ENCODE assay signal across 8 mouse cellular contexts in the genomic region with DNA sequence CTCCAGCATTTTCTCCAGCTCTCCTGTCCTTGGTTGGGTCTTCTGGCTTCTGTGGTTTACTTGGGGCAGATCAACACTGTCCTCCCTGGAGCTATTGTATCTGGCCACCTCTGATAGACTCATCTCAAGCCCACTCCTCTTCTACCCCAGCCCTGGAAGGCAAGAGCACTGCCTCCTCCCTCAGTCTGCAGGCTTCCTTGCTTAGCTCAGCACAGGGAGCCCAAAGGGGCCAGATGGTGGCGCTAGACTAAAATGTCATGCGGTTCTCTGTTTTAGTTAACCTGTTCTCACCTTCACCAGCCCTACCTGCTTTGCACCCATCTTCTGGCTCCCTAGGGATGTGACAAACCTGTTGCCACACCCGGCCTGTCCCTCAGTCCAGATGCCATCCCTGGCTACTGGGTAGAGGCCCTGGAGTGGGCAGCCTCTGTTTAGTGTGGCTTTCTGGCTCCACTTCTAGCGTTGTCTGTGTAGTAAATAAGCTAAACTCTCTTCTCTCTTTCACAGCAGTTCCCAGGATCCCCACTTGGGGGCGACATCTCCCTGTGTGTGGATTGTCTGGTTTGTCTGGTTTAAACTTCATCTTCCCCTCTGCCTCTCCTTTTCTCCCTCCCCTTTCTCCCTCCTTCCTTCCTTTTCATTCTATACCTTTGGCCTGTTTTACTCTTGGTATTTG. TPM values are rescaled to one million over a fixed set of nuclear protein-coding genes. Genes with fewer than 3 reads are reported as not detected.
DNase-seq lines count a peak whose midpoint lies in the region; ATAC-seq and TF ChIP-seq lines count a peak whose summit lies in the region.

No protein-coding gene starts in this region.

- no peaks in the 10 kb centered on the region for H3K27me3 ChIP-seq in C2C12 (ENCODE audit: control insufficient read depth, insufficient read depth, insufficient read length)

- H3K4me3 ChIP-seq in C2C12 (ENCODE audit: insufficient read depth, poor library complexity, severe bottlenecking), result no peak overlapping the region
- H3K4me3 ChIP-seq in gastrocnemius, adult 2 months, result no peak overlapping the region

- peak; percentile 39 for DNase-seq in MEL-GATA-1-ER (ENCODE audit: extremely low read depth, low read depth)
- peak; percentile 82 to 87 for DNase-seq in cerebellum, postnatal 25 days
- peak; percentile 55 for DNase-seq in gastrocnemius, adult 2 months
- DNase-seq in kidney, postnatal 10 days, result peak; percentile 79
- DNase-seq in lung, postnatal 10 days, result peak; percentile 71
- peak; percentile 84 to 89 for DNase-seq in right cerebral cortex, postnatal 10 days (ENCODE audit: low spot score in 2 of 2)

- H3ac ChIP-seq in C2C12 (ENCODE audit: control insufficient read depth, insufficient read length, low read depth), result no peak overlapping the region

- intact Hi-C loops in gastrocnemius, adult 2 months (cut with DNase I), result loop anchor here (10.0 kb wide), 1 partner anchor 504 kb away; the partner anchor contains the start of gene Acsm5

- no peak for ATAC-seq in inflammation-experienced regulatory T-cells, adult 6 months

- no peaks in the 10 kb centered on the region for H3K36me3 ChIP-seq in C2C12 (ENCODE audit: control insufficient read depth, insufficient read depth)

- H3K79me2 ChIP-seq in C2C12 (ENCODE audit: control insufficient read depth, insufficient read depth), result no peaks in the 10 kb centered on the region

- peak; percentile 28 for TF ChIP-seq CTCF in C2C12 (IDR thresholded peaks at IDR 0.05; ENCODE audit: control insufficient read depth, insufficient read depth, insufficient read length)
- TF ChIP-seq CTCF in gastrocnemius, adult 2 months (IDR thresholded peaks at IDR 0.05), result peak; percentile 90

- H3K27ac ChIP-seq in gastrocnemius, adult 2 months, result no peak overlapping the region

- H3K79me3 ChIP-seq in C2C12 (ENCODE audit: low read depth), result no peaks in the 10 kb centered on the region

TF ChIP-seq in C2C12, 6 proteins besides CTCF, POLR2A, EP300 and RAD21:
- TF ChIP-seq FOSL1 (IDR thresholded peaks at IDR 0.05; ENCODE audit: insufficient read depth, low read length, poor library complexity, severe bottlenecking) (no peak), CEBPB (IDR thresholded peaks at IDR 0.05; ENCODE audit: low read depth) (no peak), MAX (IDR thresholded peaks at IDR 0.05) (no peak), USF1 (IDR thresholded peaks at IDR 0.05; ENCODE audit: low read depth) (no peak), MYOG (IDR thresholded peaks at IDR 0.05; ENCODE audit: control insufficient read depth, extremely low read depth, insufficient read length) (no peak), MYOD1 (IDR thresholded peaks at IDR 0.05; ENCODE audit: control insufficient read depth, insufficient read length, low read depth) (no peak)

RNA-seq across cellular contexts. Expression of gene Gprc5b, which starts 16.0 kb away (rescaled TPM):
- polyA plus RNA-seq in C2C12 (2012; fragmentation: generic; extraction: Trizol), result 31.3 TPM
- total RNA-seq in gastrocnemius, adult 2 months (2021), result 10 to 100 TPM; 10.5 to 14.0 TPM
- polyA plus RNA-seq in inflammation-experienced regulatory T-cells, adult 6 months (2017; shearing (Covaris generic)), result 1 to 10 TPM in 2 of 3 experiments, not detected in 1; 2.0 to 7.6 TPM
